Mouse (Mus musculus): ENCODE data around the gene Tnpo1. TPM values are rescaled to one million over a fixed set of nuclear protein-coding genes. Genes with fewer than 3 reads are reported as not detected.
A peak's percentile ranks its signal among the peaks of the same experiment; 100 is the strongest.

Gene Tnpo1
- total and polyA plus RNA-seq, 2 experiments from 2014 or later: 16.2 to 73.5 TPM

GRCm38 (mm10) chr13:98855291-98855690 lies 70.9 kb downstream of the Tnpo1 start:
- no peak for TF ChIP-seq CTCF (IDR thresholded peaks at IDR 0.05; ENCODE audit: low read depth)
- no peak overlapping the region for H3K4me2 ChIP-seq (ENCODE audit: low read depth)
- DNase-seq (no peak), ATAC-seq (no peak)
- WGBS: 92% methylated on average over 8 of the region's 8 CpGs
- no peak overlapping the region for H3K4me3 ChIP-seq (ENCODE audit: low read depth, low read length)
- no peak overlapping the region for H3K27ac ChIP-seq (ENCODE audit: low read depth, low read length)
- no peaks in the 10 kb centered on the region for H3K4me1 ChIP-seq (ENCODE audit: insufficient read depth)
- H3K36me3 ChIP-seq (ENCODE audit: insufficient read depth): peaks cover 58% of the 10 kb centered on the region
- no peaks in the 10 kb centered on the region for H3K9me3 ChIP-seq (ENCODE audit: low read length)
- no peaks in the 10 kb centered on the region for H3K27me3 ChIP-seq (ENCODE audit: insufficient read depth, low read length)
- H3K9ac ChIP-seq: no peak overlapping the region

- 88% methylated on average over 1 of the region's 1 CpGs for WGBS
- no peak overlapping the region for H3K27ac ChIP-seq (ENCODE audit: low read depth, low read length)
- DNase-seq (no peak), ATAC-seq (no peak)
- no peaks in the 10 kb centered on the region for H3K4me1 ChIP-seq (ENCODE audit: insufficient read depth)
- H3K27me3 ChIP-seq (ENCODE audit: insufficient read depth, low read length): no peaks in the 10 kb centered on the region
- no peaks in the 10 kb centered on the region for H3K9me3 ChIP-seq (ENCODE audit: low read length)
- no peak overlapping the region for H3K4me2 ChIP-seq (ENCODE audit: low read depth)
- H3K9ac ChIP-seq: no peak overlapping the region
- H3K36me3 ChIP-seq (ENCODE audit: insufficient read depth): peaks cover 39% of the 10 kb centered on the region
- TF ChIP-seq CTCF (IDR thresholded peaks at IDR 0.05; ENCODE audit: low read depth): no peak
- H3K4me3 ChIP-seq (ENCODE audit: low read depth, low read length): no peak overlapping the region
Measured at GRCm38 (mm10) chr13:98845794-98846193, 80.4 kb downstream of the Tnpo1 start.

- Histone ChIP-seq H3K4me3 (ENCODE audit: low read depth, low read length) (no peak overlapping the region), H3K4me1 (ENCODE audit: insufficient read depth) (no peaks in the 10 kb centered on the region), H3K9me3 (ENCODE audit: low read length) (no peaks in the 10 kb centered on the region), H3K27ac (ENCODE audit: low read depth, low read length) (no peak overlapping the region), H3K9ac (no peak overlapping the region), H3K4me2 (ENCODE audit: low read depth) (no peak overlapping the region), H3K36me3 (ENCODE audit: insufficient read depth) (peaks cover 12% of the 10 kb centered on the region), H3K27me3 (ENCODE audit: insufficient read depth, low read length) (no peaks in the 10 kb centered on the region)
- peak; percentile 26 for ATAC-seq
- WGBS: 89% methylated on average over 6 of the region's 6 CpGs
- no peak for DNase-seq
- TF ChIP-seq CTCF (IDR thresholded peaks at IDR 0.05; ENCODE audit: low read depth): peak; percentile 53
Measured at GRCm38 (mm10) chr13:98836423-98837088, 89.6 kb downstream of the Tnpo1 start.

- H3K27ac ChIP-seq (ENCODE audit: low read depth, low read length): no peak overlapping the region
- 93% methylated on average over 5 of the region's 5 CpGs for WGBS
- no peak overlapping the region for H3K4me2 ChIP-seq (ENCODE audit: low read depth)
- DNase-seq: no peak
- no peaks in the 10 kb centered on the region for H3K4me1 ChIP-seq (ENCODE audit: insufficient read depth)
- H3K4me3 ChIP-seq (ENCODE audit: low read depth, low read length): no peak overlapping the region
- no peak for TF ChIP-seq CTCF (IDR thresholded peaks at IDR 0.05; ENCODE audit: low read depth)
- 0 out of 2 replicates have a peak, but pooled peaks have one; percentile 12 for ATAC-seq
- peaks cover 12% of the 10 kb centered on the region for H3K36me3 ChIP-seq (ENCODE audit: insufficient read depth)
- no peak overlapping the region for H3K9ac ChIP-seq
- H3K9me3 ChIP-seq (ENCODE audit: low read length): no peaks in the 10 kb centered on the region
- no peaks in the 10 kb centered on the region for H3K27me3 ChIP-seq (ENCODE audit: insufficient read depth, low read length)
Measured at GRCm38 (mm10) chr13:98835740-98836139, 90.4 kb downstream of the Tnpo1 start.

DNA sequence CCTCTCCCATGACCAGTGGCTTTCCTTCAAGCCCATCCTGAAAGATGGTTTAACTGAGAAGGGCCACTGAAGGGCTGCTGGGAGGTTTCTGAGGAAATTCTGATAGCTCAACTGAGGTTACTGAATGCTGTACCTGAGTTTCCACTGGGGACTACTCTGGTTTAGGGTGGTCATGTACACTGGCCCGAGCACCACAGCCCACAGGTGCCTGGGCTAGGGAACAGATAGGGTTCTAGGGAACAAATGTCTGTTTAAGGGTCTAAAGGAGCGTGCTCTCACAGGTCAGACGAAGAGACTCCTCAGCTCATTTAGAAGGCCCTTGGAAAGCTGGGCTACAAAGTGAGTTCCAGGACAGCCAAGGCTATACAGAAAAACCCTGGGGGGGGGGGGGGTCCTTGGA lies 91.5 kb downstream of the Tnpo1 start:
- Histone ChIP-seq H3K9ac (no peak overlapping the region), H3K36me3 (ENCODE audit: insufficient read depth) (peaks cover 8% of the 10 kb centered on the region; the same call in 1 of the 2 replicates), H3K27ac (ENCODE audit: low read depth, low read length) (0 out of 2 replicates have a peak overlapping the region, but pooled peaks have one; percentile 9), H3K9me3 (ENCODE audit: low read length) (no peaks in the 10 kb centered on the region), H3K27me3 (ENCODE audit: insufficient read depth, low read length) (no peaks in the 10 kb centered on the region), H3K4me2 (ENCODE audit: low read depth) (no peak overlapping the region), H3K4me1 (ENCODE audit: insufficient read depth) (no peaks in the 10 kb centered on the region), H3K4me3 (ENCODE audit: low read depth, low read length) (no peak overlapping the region)
- WGBS: 84% methylated on average over 3 of the region's 3 CpGs
- DNase-seq (no peak), ATAC-seq (0 out of 2 replicates have a peak, but pooled peaks have one; percentile 5)
- no peak for TF ChIP-seq CTCF (IDR thresholded peaks at IDR 0.05; ENCODE audit: low read depth)

- Histone ChIP-seq H3K27ac (ENCODE audit: low read depth, low read length) (no peak overlapping the region), H3K27me3 (ENCODE audit: insufficient read depth, low read length) (no peaks in the 10 kb centered on the region), H3K4me3 (ENCODE audit: low read depth, low read length) (no peak overlapping the region), H3K9me3 (ENCODE audit: low read length) (no peaks in the 10 kb centered on the region), H3K36me3 (ENCODE audit: insufficient read depth) (peaks cover 8% of the 10 kb centered on the region; the same call in 1 of the 2 replicates), H3K4me1 (ENCODE audit: insufficient read depth) (no peaks in the 10 kb centered on the region), H3K9ac (no peak overlapping the region), H3K4me2 (ENCODE audit: low read depth) (no peak overlapping the region)
- TF ChIP-seq CTCF (IDR thresholded peaks at IDR 0.05; ENCODE audit: low read depth): peak; percentile 20; the same call in 1 of the 2 replicates
- DNase-seq (no peak), ATAC-seq (no peak)
- WGBS: 57% methylated on average over 1 of the region's 1 CpGs
Measured at GRCm38 (mm10) chr13:98834199-98834598, 92.0 kb downstream of the Tnpo1 start.
